Mouse (Mus musculus) erythroblast, embryonic 14.5 days (primary cell): ENCODE measurements around the gene Ppp3r1.

ENCODE experiments used
- GATA1 ChIP-seq: IDR thresholded peaks from 2 replicates; pipeline ENCODE4 v1.6.1; 2012; ENCODE audit warnings: low read length, inconsistent platforms, mixed read lengths
- TAL1 ChIP-seq: IDR thresholded peaks from 3 replicates; pipeline ENCODE4 v1.6.1; 2012; ENCODE audit warnings: low read length, inconsistent platforms, mixed read lengths

GRCm38 (mm10) chr11:17138306-17139033 lies 20.6 kb upstream of the Ppp3r1 start:
- TF ChIP-seq GATA1, result no peak
- TF ChIP-seq TAL1, result no peak
